Mouse (Mus musculus): ENCODE measurements at regions not wholly inside any gene's neighbourhood (a gene's known extent, or its start where the extent isn't known, plus 50 kb on each side); places are given as distances from the start of the nearest gene placed in this dataset.

- Histone ChIP-seq H3K4me1 (no peaks in the 10 kb centered on the region), H3K9me3 (no peaks in the 10 kb centered on the region), H3K36me3 (replicated peaks; ENCODE audit: low read length) (no peaks in the 10 kb centered on the region), H3K4me3 (replicated peaks) (no peak overlapping the region), H3K27me3 (replicated peaks) (peaks cover 38% of the 10 kb centered on the region)
- TF ChIP-seq GATA1 (IDR thresholded peaks at IDR 0.05; ENCODE audit: borderline replicate concordance, low read length) = no peak
- TF ChIP-seq FLI1 (IDR thresholded peaks at IDR 0.05; ENCODE audit: low read length) = no peak
Measured at GRCm38 (mm10) chr2:92697721-92698120, 98.2 kb downstream of the Chst1 start.

- Histone ChIP-seq H3K27me3 (replicated peaks) (peaks cover 45% of the 10 kb centered on the region), H3K9me3 (no peaks in the 10 kb centered on the region), H3K36me3 (replicated peaks; ENCODE audit: low read length) (no peaks in the 10 kb centered on the region), H3K4me1 (no peaks in the 10 kb centered on the region), H3K4me3 (replicated peaks) (no peak overlapping the region)
- no peak for TF ChIP-seq GATA1 (IDR thresholded peaks at IDR 0.05; ENCODE audit: borderline replicate concordance, low read length)
- no peak for TF ChIP-seq FLI1 (IDR thresholded peaks at IDR 0.05; ENCODE audit: low read length)
Measured at GRCm38 (mm10) chr2:92699360-92699759, 99.9 kb downstream of the Chst1 start.

GRCm38 (mm10) chr2:92704035-92704434 lies 104.5 kb downstream of the Chst1 start:
- H3K4me3 ChIP-seq (replicated peaks) = no peak overlapping the region
- no peaks in the 10 kb centered on the region for H3K9me3 ChIP-seq
- H3K36me3 ChIP-seq (replicated peaks; ENCODE audit: low read length) = no peaks in the 10 kb centered on the region
- H3K4me1 ChIP-seq = no peaks in the 10 kb centered on the region
- H3K27me3 ChIP-seq (replicated peaks) = peaks cover 44% of the 10 kb centered on the region
- TF ChIP-seq GATA1 (IDR thresholded peaks at IDR 0.05; ENCODE audit: borderline replicate concordance, low read length) (no peak), FLI1 (IDR thresholded peaks at IDR 0.05; ENCODE audit: low read length) (no peak)

GRCm38 (mm10) chr2:92709668-92710067 lies 110.2 kb downstream of the Chst1 start:
- Histone ChIP-seq H3K36me3 (replicated peaks; ENCODE audit: low read length) (no peaks in the 10 kb centered on the region), H3K9me3 (no peaks in the 10 kb centered on the region), H3K27me3 (replicated peaks) (peaks cover 39% of the 10 kb centered on the region), H3K4me1 (no peaks in the 10 kb centered on the region; the same call in 1 of the 2 replicates), H3K4me3 (replicated peaks) (no peak overlapping the region)
- TF ChIP-seq FLI1 (IDR thresholded peaks at IDR 0.05; ENCODE audit: low read length) (no peak), GATA1 (IDR thresholded peaks at IDR 0.05; ENCODE audit: borderline replicate concordance, low read length) (no peak)

- Histone ChIP-seq H3K36me3 (replicated peaks; ENCODE audit: low read length) (no peaks in the 10 kb centered on the region), H3K9me3 (no peaks in the 10 kb centered on the region), H3K4me1 (no peaks in the 10 kb centered on the region; the same call in 1 of the 2 replicates), H3K4me3 (replicated peaks) (no peak overlapping the region), H3K27me3 (replicated peaks) (peaks cover 39% of the 10 kb centered on the region)
- no peak for TF ChIP-seq GATA1 (IDR thresholded peaks at IDR 0.05; ENCODE audit: borderline replicate concordance, low read length)
- no peak for TF ChIP-seq FLI1 (IDR thresholded peaks at IDR 0.05; ENCODE audit: low read length)
Measured at GRCm38 (mm10) chr2:92711122-92711777, 111.7 kb downstream of the Chst1 start.

GRCm38 (mm10) chr2:92712266-92713144 lies 113.0 kb downstream of the Chst1 start:
- Histone ChIP-seq H3K4me1 (no peaks in the 10 kb centered on the region; the same call in 1 of the 2 replicates), H3K27me3 (replicated peaks) (peaks cover 38% of the 10 kb centered on the region), H3K36me3 (replicated peaks; ENCODE audit: low read length) (no peaks in the 10 kb centered on the region), H3K4me3 (replicated peaks) (no peak overlapping the region), H3K9me3 (no peaks in the 10 kb centered on the region)
- no peak for TF ChIP-seq FLI1 (IDR thresholded peaks at IDR 0.05; ENCODE audit: low read length)
- TF ChIP-seq GATA1 (IDR thresholded peaks at IDR 0.05; ENCODE audit: borderline replicate concordance, low read length) = no peak

- Histone ChIP-seq H3K4me3 (replicated peaks) (no peak overlapping the region), H3K36me3 (replicated peaks; ENCODE audit: low read length) (no peaks in the 10 kb centered on the region), H3K4me1 (no peaks in the 10 kb centered on the region), H3K27me3 (replicated peaks) (peaks cover 21% of the 10 kb centered on the region), H3K9me3 (peaks cover 12% of the 10 kb centered on the region)
- TF ChIP-seq FLI1 (IDR thresholded peaks at IDR 0.05; ENCODE audit: low read length) (no peak), GATA1 (IDR thresholded peaks at IDR 0.05; ENCODE audit: borderline replicate concordance, low read length) (no peak)
Measured at GRCm38 (mm10) chr2:92717706-92718105, 118.2 kb downstream of the Chst1 start.

- Histone ChIP-seq H3K4me3 (replicated peaks) (no peak overlapping the region), H3K9me3 (peaks cover 12% of the 10 kb centered on the region), H3K36me3 (replicated peaks; ENCODE audit: low read length) (no peaks in the 10 kb centered on the region), H3K4me1 (no peaks in the 10 kb centered on the region), H3K27me3 (replicated peaks) (peaks cover 24% of the 10 kb centered on the region)
- TF ChIP-seq GATA1 (IDR thresholded peaks at IDR 0.05; ENCODE audit: borderline replicate concordance, low read length) = no peak
- TF ChIP-seq FLI1 (IDR thresholded peaks at IDR 0.05; ENCODE audit: low read length) = no peak
Measured at GRCm38 (mm10) chr2:92721951-92722350, 122.4 kb downstream of the Chst1 start.

- H3K4me3 ChIP-seq (replicated peaks) = no peak overlapping the region
- no peaks in the 10 kb centered on the region for H3K4me1 ChIP-seq
- peaks cover 12% of the 10 kb centered on the region for H3K9me3 ChIP-seq
- peaks cover 33% of the 10 kb centered on the region for H3K27me3 ChIP-seq (replicated peaks)
- H3K36me3 ChIP-seq (replicated peaks; ENCODE audit: low read length) = no peaks in the 10 kb centered on the region
- no peak for TF ChIP-seq FLI1 (IDR thresholded peaks at IDR 0.05; ENCODE audit: low read length)
- no peak for TF ChIP-seq GATA1 (IDR thresholded peaks at IDR 0.05; ENCODE audit: borderline replicate concordance, low read length)
Measured at GRCm38 (mm10) chr2:92723618-92724263, 124.2 kb downstream of the Chst1 start.

All from megakaryocyte, embryonic 14.5 days (primary cell).